Mouse (Mus musculus) lung, adult 2 months (tissue): ENCODE measurements around the gene Lhb.

Source experiments
- CTCF ChIP-seq: fragments of 200-500 bp; IDR thresholded peaks from 2 replicates; pipeline ENCODE4 v1.5.1; 2011; ENCODE audit warnings: mild to moderate bottlenecking, low read length, control low read depth; ENCODE audit not compliant: insufficient read depth
- POLR2A ChIP-seq: fragments of 200-500 bp; IDR thresholded peaks from 2 replicates; pipeline ENCODE4 v1.6.1; 2011; ENCODE audit warnings: low read depth, mild to moderate bottlenecking, control low read depth, low read length, borderline replicate concordance; ENCODE audit errors: extremely low read depth

- TF ChIP-seq POLR2A (no peak), CTCF (no peak)
These were observed 6.5 kb upstream of the Lhb start for GRCm38 (mm10) chr7:45413864-45414739.
